Mouse (Mus musculus): ENCODE results near the gene Vmn1r189.
A peak's percentile ranks its signal among the peaks of the same experiment; 100 is the strongest.
"Not testable (repeated sequence)": the region's sequence is repeated elsewhere in the genome, so short reads cannot be mapped to it uniquely, and the experiment has no call there.

Gene Vmn1r189

DNA sequence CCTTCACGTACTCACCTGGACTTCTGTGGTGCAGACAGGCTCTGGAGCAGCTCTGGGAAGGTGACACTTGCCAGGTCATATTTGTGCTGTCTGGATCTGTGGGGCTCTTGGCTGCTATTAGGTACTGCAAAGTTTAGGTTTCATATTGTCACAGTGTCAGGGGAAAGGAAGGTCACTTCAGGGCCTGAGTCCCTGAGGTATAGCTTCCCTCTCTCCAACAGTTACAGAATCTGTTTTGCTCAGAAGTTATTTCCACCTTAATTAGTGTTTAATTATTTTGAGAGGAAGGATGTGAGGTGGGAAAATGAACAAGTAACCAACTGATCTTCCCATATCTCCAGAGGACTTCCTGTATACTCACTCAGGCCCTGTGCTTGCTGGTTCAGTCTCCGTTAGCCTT, at the start of gene Vmn1r189:
Gene Vmn1r189, minus strand, starts transcription at position 101 of the 400 bp plus-strand sequence.
- DNase-seq: not testable (repeated sequence)

DNA sequence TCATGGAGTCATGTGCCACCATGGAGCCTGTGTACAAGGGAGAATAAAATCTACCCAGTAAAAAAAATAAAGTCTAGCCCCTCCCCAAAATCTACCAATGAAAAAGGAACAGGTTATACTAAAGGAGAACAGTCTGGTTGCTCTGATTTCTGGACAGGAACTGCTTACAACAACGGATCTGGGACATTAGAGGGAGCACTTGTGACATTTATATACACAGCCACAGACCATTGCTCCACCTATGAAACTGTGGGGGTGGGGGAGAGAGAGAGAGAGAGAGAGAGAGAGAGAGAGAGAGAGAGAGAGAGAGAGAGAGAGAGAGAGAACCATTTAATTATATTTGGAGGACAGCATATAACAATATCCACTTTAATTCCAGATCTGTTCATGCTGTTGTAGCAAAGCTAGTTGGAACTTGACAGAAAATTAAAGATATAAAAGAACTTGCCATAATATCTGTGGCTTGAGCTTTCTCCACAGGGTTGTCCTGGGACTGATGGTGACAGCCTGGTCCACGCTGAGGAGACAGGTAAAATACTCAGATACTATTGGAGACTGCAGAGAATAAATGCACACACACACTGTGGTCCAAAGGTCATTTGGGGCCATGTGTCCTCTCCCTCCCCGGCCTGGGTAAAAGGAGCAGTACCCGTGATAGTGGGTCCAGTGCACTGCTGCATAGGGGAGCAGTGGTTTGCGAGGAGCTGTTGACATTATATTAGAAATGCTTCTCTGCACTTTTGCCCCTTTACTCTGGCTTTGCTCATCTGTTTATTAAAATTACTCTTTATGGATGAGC, 31.1 kb upstream of the Vmn1r189 start:
- not testable (repeated sequence) for DNase-seq

DNA sequence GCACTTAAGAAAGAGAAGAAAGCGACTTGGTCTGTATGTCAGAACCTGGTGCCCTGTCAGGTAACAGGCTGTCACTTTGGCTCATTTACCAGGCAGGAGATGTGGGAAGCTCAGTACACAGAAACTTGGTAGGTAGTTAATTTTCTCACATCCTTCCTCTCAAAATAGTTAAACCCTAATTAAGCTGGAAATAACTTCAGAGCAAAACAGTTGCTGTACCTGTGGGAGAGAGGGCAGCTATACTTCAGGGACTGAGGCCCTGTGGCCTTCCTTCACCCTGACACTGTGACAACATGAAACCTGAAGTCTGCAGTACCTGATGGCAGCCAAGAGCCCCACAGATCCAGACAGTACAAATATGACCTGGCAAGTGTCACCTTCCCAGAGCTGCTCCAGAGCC, 21.5 kb downstream of the Vmn1r189 start, which contains the start of gene Vmn1r188:
Gene Vmn1r188, plus strand, starts transcription at position 301 of the 400 bp plus-strand sequence.
- DNase-seq: not testable (repeated sequence)

GRCm38 (mm10) chr13:22063468-22063867, 42.2 kb downstream of the Vmn1r189 start:
- no peak for DNase-seq

DNA sequence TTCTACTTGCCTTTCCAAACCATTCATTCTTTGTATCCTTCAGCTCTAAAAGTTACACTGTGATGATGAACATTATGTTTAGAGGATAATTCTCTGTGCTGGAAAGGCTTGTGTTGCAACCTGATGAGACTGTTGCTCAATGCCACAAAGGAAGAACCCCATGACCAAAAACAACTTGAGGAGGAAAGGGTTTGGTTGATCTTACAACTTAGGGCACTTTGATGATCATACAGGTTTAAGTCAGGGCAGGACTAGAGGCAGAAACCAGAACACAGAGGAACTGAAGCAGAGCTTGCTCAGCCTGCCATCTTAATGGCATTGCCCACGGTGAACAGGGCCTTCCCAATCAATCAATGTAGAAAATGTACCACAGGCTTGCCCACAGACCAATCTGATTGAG, 44.2 kb downstream of the Vmn1r189 start:
- DNase-seq: no peak

GRCm38 (mm10) chr13:22053754-22054153, 51.9 kb downstream of the Vmn1r189 start:
- DNase-seq: no peak

DNA sequence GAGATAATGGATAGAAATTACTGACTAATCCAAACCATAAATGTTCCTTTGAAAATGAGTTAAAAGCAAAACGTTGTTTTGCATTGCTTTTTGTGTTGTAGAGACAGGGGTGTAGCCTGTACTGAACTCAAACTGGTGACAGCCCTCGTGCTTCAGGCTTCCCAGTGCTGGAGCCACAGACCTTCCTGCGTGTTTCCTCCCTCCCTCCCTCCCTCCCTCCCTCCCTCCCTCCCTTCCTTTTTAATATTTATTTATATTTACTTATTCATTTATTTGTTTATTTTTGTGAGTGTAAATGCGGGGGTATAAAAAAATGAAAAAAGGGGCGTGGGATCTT, 54.1 kb downstream of the Vmn1r189 start:
- no peak for DNase-seq

- peak; percentile 98 for DNase-seq
Observed at GRCm38 (mm10) chr13:22050591-22051522, 54.8 kb downstream of the Vmn1r189 start.

Measured in thymus, postnatal 4 days (tissue).